Mouse (Mus musculus): ENCODE data around the gene Clybl.

The Clybl gene

DNA sequence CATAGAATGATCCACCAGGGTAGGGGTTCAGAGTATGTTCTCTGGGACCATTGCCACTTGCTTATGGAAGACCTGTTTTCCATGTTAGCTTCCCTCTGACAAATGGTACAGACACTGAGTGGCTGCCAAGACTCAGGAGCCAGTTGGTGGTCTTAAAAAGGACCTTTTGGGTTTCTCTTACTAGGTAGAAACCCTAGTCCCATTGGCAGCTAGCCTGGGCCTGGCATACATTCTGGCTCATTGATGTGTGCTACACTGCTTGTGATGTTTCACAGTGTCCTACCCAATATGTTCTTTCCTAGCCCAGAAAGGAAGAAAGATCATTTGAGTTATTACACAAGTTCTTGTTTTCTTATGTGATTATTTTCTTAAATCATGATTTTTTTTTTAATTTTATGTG, 69.8 kb downstream of the Clybl start:
- no peak for DNase-seq (ENCODE audit: low read depth)

DNA sequence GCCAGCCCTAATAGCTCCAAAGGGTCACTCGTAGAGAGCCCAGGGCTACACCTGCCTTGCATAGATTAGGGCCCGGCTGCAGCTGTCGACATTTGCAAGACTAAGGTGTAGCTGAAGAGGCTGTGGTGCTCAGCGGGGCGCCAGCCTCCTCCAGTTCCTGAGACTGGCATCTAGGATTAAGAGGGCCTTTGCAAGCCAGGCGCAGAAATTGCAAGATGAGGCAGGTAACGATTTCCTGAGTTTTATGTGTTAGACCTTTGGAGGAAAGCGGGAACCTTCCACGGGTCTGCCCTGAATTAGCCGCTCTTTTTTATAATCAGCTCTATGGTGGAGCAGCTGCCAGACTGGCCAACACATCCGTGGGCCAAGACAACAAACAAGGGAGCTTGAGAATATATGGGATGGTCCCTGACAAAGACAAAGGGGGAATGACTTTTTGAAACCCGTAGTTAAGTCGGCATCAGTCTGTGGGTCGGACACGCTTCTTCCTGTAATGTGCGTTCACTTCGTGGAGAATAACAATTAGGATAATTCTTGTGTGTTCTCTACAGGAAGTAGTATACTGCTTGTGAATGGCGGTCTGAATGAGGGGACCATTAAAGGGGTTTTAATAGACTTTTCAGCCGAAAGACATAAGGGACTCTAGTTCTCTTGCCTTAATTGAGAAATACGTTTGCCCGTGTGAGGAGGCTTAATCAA, 74.2 kb downstream of the Clybl start:
- DNase-seq (ENCODE audit: low read depth) = no peak

DNA sequence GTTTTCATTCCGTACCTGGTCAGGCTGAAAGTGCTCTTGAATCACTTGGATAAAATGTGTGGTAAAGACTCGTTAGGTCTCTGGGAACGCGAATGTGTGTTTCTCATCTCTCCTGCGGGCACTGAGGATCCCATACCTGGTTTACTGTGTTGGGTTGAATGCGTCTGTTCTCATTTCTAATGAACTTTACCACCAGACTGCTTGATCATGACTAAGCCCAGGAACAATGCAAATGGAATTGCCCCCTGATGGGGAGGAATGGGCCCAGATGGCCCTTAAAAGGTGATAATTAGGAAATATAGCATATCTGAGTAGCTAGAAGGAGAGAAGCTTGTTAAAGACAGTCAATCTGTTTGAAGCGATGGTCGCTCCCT, 74.7 kb downstream of the Clybl start:
- no peak for DNase-seq (ENCODE audit: low read depth)

DNA sequence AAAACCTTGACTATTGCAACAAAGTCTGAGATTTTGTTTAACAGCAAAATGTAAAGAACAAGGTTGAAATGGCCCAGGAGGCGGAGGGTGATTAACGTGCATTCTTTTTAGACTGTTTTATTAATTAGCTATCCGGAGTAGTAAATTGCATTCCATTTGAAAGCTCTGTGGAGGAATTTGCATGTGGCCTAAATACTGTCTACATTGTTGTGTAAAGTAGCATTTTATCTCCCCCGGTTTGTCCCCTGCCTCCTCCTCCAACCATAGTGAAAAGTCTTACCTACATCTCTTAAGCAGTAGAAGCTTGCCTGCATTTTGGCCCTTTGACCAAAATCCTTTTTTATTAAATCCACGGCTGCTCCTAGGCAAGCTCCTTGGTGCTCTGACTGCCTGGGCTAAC, 76.8 kb downstream of the Clybl start:
- no peak for DNase-seq (ENCODE audit: low read depth)

DNA sequence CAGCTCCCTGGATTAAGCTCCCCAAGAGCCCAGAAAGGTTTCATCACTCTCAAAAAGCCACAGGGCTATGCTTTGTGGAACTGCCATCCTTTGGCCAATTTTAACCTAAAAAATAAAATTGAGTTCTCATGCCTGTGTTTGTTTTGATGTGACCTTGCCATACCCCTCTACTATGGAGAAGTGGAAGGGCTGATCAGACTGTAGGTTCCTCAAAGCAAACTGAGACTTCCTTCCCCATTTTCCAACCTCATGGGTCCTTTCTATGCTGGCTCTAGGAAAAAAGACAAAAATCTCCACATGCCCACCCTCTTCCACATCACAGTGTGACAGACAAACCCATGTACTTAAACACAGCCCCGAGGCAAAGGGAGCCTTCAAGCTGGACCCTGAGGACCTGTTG, 79.7 kb downstream of the Clybl start:
- no peak for DNase-seq (ENCODE audit: low read depth)

DNA sequence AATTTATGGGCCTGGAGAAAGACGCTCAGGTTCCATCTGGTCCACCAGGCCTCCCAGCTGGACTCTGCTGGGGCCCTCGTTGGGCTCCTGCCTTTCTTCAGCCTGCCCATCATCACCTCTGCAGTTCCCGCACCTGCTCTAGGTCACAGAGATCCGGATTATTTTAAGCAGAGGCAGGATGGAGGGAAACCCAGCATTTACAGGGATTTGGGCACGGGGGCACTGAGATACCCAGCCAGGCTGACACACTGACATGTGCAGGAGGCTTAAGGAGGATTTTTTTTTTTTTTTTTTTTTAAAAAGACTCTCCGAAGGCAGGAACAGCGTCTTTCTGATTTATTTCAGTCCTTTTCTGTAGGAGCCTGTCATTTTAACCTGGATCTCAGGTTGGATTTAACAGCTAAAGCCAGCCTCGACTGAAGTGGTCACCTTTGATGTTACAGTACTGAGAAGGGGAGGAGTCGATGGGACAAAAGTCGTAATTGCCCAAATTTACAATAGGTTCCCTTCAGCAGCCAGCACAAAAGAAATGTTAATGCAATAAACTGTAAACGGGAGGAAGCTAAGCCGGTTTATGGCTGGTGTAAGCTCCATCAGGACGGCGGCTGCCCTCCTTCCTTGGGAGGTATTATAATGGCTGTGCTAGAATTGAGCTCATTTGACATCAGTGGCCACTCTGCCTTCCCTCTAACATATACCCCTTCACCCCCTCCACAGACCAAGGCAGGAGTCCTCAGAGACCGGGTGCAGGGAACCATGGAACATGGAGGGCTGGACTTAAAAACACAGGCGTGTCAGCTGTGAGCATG, 81.6 kb downstream of the Clybl start:
- no peak for DNase-seq (ENCODE audit: low read depth)

DNA sequence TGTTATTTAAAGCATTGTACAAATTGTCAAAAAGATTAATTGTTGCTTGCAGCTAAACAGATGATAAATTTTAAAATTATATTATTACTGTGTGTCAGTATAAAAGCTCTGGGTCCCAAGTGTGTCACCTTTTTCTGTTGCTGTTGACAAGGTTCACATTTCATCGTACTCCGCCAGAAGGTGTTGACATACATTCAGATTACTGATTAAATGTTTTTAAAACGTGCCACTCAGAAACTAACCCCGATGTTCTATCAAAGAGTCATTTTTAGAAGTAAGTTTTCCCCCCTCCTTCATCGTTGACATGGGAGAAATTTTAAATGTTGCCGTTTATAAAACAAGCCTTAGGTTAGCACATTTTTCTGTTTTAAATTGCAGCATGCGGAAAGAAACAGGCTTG, 83.7 kb downstream of the Clybl start:
- no peak for DNase-seq (ENCODE audit: low read depth)

DNA sequence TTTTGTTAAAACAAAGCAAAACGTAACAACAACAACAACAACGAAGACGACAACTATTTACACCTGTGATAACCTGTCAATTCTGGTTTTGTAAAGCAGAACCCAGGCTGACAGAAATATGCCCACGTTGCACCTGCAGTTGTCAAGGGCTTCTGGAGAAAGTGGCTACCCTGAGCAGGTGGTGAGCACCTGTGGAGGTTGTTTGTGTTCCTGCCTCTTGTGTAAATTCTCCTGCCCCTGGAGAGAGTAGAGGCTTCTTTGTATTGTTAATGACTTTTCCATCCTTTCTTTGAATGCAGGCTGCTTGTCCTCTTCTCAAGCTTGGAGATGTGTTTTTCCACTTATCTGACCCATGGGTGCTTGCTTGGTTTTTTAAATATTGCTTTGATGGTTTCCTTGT, 86.1 kb downstream of the Clybl start:
- no peak for DNase-seq (ENCODE audit: low read depth)

DNA sequence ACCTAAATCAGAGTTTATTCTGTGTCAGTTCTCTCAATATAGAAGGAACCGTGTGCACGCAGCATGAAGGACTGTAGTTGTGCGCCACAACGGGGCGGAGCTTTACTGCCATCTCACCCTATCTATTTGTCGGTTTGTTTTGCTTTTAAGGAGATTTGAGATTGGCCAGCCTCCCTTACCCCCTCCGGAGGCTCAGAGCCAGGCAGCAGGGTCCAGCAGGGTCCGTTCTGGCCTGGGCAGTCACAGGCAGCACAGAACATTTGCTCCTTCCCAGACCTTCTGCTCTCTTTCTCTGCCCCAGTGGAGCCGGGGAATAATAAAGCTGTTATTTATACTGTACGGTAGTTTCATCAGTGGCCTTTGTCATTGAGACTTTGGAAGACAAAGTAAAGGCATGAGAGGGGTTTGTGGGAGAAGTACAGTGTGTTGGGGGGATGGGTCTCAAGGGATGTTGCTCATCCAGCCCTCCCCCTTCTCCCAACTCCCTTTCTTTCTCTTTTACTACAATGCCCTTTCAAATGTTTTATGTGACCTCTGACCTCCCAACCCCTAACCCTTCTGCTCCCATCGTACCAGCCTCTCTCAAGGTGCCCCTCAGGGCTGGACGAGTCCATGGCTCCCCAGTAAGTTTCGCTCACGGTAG, 89.7 kb downstream of the Clybl start:
- no peak for DNase-seq (ENCODE audit: low read depth)

DNA sequence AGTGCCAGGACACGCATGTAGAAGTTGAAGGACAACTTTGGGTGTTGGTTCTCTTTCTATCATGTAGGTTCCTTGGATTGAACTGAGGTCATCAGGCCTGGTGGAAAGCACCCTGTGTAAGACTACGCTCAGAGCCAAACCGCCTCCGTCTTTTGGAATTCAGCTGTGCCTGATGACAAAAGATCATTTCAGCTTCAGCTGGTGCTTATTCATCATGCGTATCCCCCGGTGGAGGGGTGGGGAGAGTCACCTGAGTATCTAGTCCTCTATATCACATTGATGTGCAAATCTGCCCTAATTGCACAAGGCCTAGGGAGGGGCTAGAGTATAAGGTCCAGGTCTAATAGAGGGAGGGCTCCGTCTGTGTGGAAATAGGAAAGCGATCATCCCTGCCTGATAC, 95.6 kb downstream of the Clybl start:
- DNase-seq (ENCODE audit: low read depth) = no peak

DNA sequence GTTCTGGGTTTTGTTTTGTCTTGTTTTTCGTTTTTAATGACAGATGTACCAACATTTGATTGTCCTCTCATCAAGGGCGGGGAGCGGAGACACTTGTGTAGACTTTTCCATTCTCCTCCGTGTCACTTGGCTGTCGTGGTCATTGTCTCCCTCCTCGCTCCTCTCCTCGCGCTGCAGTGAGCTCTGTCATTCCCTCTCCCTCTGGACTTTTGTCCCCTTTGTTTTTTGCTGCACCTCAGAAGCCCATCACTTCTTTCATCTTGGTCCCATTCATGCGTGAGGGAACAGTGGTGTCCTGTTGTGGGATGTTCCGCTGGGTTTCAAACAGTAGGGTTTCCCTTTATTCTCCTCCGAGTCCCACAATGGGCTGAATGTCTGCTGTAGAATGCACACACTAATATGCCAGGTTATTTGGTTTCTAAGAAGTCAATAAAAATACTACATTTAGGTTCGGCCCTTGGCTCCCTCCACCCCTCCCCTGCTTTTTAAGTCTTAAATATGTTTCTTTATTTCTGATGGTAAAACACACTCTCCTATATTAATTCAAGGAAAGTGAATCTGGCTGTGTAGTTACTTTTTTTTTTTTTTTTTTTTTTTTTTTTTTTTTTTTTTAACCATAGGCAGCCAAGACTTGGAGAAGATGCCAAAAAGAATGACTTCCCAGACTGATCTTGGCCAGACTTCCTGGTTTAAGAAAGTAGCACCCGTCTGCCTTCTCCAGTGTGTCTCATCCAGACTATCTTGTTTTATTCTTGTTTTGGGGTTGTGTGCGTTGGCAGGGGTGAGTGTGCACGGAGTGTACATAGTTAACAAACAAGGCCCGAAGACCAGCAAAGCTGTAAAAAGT, 98.2 kb downstream of the Clybl start:
- no peak for DNase-seq (ENCODE audit: low read depth)

DNA sequence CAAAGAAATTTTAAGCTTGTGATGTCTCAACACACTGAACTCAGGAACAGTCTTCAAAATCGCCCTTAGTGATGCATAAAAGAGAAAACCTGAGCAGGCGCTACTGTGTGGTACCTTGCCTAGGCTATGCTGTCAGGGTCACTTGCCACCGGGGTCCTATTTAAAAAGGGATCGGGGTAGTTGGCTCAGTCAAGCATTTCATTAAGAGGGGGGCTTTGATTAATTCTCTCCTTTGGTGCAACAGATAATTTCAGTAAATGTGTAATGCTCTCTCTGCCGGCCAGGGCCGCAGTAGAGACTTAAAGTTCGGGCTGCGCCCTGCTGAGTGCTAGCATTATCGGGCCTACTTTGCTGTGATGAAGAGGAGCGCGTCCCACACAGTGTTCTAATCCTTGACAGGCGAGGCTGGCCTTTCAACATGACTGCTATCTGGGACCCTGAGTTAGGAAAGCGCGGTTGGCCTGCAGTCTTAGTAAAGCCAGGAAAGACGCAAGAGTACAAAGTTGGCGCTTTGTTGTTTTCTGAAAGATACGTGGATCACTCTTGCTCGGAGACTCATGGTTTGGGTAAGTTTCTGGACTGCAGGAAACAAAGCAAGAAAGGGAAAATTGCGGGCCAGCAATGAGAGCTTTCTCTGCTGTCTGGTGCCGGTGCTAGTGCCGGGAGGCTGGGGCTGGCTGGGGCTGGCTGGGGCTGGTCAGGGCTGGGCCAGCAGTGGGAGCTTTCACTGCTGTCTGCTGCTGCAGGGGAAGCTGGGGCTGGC, 99.0 kb downstream of the Clybl start:
- no peak for DNase-seq (ENCODE audit: low read depth)

DNA sequence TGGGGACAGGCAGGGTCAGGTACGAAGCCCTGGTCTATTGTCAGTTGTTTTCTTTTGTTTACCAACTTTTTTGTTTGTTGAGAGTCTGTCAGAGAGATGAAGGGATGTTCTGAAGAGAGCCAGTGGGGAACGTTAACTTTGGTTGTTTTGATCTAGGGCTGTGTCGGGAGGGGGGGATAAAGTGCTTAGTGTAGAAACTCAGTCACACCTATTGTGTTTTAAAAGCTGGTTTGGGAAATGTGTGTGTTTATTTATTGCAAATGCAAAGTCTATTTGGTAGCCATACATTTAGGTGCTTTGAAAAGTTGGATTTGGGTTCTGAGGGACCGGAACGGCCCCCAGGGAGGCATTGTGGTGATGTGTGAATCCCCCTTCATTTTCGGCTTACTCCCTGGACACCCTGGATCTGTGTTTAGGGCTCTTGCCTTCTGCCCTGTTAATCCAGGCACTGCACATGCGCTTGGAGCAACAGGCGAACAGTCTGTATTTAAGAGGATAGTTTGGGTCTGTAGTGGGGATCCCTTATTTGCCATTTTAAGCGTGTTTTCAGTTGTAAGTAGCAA, 99.6 kb downstream of the Clybl start:
- no peak for DNase-seq (ENCODE audit: low read depth)

DNA sequence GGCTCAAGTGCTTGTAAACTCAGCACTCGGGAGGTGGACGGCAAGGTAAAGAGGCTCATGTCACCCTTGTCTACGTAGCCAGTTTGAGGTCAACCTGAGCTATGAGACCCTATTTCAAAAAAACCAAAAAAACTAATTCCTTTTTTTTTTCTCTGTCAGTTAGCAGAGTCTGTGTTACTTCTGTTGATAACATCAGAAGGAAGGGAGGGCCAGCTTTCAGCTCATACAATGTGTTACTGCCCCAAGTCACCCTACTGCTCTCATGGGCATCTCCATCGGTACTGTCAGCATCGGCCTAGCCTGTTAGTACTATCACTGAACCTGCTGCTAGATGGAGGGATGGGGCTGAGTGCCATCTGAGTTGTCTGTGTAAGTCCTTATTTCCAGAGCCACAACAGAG, 102.5 kb downstream of the Clybl start:
- DNase-seq (ENCODE audit: low read depth) = no peak

DNA sequence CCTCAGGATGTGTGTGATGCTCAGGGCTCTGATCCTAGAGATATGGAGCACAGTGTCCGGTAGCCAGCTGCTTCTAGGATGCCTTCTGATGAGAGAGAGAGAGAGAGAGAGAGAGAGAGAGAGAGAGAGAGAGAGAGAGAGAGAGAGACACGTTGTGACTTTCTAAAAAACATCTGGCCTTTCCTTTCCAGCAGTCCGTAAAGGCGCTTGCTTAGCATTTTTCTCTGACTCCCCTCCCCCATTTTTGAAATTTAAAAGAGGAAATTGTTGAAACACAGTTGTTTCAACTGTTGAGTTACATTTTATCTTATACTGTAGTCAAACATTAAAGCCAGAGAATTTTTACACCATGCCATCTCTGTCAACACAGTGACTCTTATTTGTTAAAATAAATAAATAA, 114.9 kb downstream of the Clybl start:
- DNase-seq (ENCODE audit: low read depth) = no peak

DNA sequence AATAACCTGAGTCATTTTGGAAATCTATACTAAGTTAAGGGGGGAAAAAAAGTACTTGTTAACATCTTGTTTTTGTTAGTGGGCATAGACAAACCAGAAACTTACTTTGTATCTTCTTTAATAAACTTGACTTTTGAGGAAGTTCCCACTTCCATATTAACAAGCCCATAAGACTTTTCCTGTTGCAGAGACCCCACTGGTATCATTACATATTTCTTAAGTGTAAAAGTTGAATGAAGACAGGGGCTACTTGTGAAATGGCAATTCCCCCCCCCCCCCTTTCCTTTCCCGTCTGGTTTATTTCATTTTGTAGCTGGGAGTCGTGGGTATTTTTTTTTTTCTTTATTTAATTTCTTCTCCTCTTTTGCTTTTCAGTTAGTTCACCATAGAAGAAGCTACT, 115.4 kb downstream of the Clybl start:
- DNase-seq (ENCODE audit: low read depth) = no peak

DNA sequence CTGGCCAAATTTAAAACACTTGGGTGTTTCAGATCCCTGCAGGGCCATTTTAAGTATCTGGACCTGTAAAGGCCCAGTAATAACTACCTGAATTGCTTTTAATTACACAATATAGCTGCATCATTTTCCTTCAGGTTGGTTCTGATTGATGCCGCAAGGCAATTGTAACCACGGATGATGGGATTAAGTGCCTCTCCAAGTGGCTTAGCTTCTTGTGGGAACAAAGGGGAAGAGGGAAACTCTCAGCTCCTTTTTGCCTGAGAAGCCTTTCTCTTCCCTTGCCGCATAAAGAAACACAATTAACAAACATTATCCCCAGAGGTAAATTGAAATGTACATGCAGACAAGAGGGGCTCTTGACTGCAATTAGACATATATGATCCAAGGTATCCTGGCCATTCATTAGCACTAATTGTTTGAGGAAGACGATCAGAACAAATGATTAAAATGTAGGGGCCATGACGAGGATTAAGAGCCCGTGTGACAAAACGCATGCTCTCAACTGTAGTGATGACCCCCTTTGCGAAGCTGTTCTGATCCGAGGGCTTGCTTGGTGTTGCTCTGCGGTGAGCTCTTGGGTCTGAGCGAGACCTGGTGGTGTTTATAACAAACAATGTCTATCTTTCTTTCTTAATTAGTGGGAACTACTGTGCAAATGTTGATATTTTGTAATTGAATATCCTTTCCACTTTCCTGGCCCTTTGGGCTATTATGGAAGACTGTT, 116.0 kb downstream of the Clybl start:
- no peak for DNase-seq (ENCODE audit: low read depth)

DNA sequence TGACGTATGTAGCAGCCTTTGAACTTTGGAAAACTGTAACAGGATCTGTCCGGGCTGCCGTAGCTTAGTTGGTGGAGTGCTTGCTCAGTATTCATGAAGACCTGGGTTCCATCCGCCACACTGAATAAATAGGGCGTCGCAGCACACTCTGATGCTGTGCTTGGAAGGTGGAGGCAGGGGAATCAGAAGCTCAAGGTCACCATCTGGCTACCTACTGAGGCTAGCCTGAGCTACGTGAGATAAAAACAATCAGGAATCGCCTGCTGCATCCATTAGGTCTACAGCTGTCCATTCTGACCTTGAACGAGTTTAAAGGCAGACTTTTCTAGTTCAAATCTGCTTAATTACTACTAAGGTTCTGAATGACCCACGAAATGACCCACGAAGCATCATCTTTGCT, 118.8 kb downstream of the Clybl start:
- DNase-seq (ENCODE audit: low read depth) = no peak

DNA sequence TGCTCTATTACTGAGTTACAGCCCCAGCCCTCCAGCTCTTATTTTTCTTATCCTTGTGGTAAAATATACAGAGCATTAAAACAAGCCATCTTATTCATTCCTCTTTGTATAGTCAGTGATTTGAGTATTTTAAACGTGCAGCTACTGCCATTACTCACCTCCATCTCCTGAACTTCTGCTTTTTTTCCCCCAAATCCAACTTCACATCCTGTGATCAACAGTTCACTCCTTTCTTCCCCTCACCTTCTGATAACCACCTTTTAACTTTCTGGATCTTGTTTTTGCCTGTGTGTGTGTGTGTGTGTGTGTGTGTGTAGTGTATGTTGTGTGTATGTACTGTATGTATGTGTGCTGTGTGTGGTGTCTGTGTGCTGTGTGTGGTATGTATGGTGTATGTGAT, 122.3 kb downstream of the Clybl start:
- no peak for DNase-seq (ENCODE audit: low read depth)

DNA sequence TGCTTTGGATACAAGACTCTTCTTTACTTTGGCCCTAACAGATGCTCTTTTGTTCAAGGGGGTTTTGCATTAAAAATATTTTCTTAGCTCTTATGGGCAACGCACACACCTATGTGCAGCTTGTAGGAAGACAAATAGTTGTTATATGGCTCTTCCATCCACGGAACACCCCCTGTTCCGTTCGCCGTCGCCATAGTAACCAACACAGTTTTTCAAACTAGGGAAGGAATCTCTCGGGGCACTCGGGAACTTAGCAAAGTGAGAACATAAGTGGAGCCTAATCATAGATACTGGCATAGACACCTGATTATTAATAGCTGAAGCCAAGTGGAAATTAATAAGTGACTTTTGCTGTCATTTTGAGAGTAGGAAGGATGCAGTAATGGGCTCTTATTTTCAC, 123.6 kb downstream of the Clybl start:
- DNase-seq (ENCODE audit: low read depth) = no peak

DNA sequence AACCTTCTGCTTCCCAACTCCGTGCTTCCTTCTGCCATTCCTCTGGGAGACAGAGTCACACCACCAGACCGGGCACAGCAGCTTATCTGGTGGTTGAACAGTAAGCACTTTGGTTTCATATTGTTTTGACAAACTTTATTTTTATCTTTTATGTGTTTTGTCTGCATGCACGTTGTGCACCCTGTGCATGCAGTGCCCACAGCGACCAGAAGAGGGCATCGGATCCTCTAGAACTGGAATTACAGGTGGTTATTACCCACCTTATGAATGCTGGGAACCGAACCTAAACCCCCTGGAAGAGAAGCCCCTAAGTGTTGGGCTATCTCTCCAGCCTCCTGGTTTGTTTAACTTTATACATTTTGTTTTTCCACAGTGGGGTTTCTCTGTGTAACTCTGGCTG, 130.9 kb downstream of the Clybl start:
- DNase-seq (ENCODE audit: low read depth) = no peak
